Mouse (Mus musculus) bone marrow, adult 2 months (tissue): Measurements from ENCODE around the gene S1pr4.

Experiments
- CTCF ChIP-seq: fragments of 200-500 bp; IDR thresholded peaks from 2 replicates; pipeline ENCODE4 v1.5.1; 2011; ENCODE audit warnings: low read length, control low read depth; ENCODE audit not compliant: control insufficient read depth, insufficient read depth
- POLR2A ChIP-seq: fragments of 200-500 bp; IDR thresholded peaks from 2 replicates; pipeline ENCODE4 v1.6.1; 2011; ENCODE audit warnings: low read depth, mild to moderate bottlenecking, control low read depth, low read length, borderline replicate concordance; ENCODE audit not compliant: control insufficient read depth

DNA sequence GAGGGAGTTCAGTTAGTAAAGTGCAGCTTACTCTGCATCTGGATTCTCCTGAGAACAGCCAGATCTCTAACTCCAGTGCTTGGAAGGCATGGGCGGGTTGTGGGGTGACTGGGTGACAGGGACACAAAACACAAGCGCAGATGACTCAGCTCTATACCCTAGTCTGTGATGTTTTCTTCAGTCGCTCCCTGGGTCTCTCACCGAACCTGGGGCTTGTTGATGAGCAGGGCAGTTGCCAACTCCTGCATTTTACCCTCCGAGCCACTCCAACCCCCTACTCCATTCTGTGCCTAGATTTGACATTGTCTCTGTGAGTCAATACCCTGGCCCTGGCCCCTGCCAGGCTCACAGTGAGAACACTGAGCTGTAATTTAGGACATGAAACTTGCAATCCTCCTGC, 1.9 kb upstream of the S1pr4 start:
- TF ChIP-seq CTCF (no peak), POLR2A (no peak)
